Mouse (Mus musculus) lung, postnatal 4 days (tissue): Measurements from ENCODE around the gene Ptprf.

ENCODE experiments used
- DNase-seq, 2 experiments: peaks; one replicate each; pipeline ENCODE4 v3.0.0; 2021

Ptprf gene

GRCm38 (mm10) chr4:118282182-118282562 lies 9.0 kb downstream of the Ptprf start:
- DNase-seq: no peak

- no peak for DNase-seq
Measured at GRCm38 (mm10) chr4:118281444-118282181, 9.6 kb downstream of the Ptprf start.

DNA sequence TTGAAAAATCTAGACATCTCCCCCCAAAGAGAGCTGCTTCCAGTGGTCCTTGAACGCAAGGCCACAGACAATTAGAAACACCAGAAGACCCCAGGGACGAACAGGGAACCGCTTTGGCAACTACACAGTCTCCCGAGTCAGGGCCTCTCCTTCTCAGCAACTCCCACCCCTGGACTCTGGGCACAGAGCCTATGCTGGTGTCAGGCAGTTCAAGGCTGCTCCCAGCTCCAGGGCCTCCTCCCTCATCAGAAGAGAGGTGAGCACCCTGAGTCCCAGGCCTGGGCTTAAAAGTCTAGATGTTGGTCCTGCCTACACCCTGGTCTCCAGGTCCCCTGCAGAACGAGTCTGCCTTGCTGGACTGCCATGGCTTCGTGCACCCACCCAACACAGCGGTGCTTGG lies 10.7 kb downstream of the Ptprf start:
- DNase-seq: no peak

DNA sequence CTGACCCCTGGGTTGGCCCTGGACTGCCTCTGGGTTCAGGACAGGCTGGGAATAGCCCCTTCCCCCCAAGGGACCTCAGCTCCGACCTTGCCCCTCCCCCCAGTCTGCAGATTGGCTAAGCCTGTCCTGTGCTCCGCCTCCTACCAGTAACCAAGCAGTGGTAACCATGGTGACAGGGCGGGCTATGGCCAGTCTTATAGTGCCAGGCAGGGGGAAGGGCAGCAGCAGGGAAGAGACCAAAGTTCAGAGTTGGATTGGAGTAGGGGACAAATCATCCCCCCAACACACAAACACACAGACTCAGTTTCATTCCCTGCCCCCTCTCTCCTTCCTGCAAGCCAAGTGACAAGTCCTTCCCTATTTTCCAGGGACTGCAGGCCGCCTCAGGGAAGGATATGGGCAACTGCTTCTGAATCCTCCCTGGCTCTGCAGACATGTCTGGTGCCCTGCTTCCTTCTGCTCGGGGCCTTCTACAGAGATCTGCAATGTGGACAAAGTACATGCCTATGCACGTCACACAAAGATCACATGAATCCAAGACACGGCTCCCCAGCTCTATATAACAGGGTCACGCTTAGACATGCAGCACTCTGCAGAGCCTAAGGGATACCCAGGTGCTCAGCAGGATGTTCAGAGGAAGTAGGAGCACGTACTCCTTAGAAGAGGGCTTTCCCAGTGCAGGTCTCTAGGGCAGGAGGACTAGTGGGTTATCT lies 14.5 kb downstream of the Ptprf start:
- DNase-seq: peak; percentile 81 to 87

GRCm38 (mm10) chr4:118275601-118276519 lies 15.3 kb downstream of the Ptprf start:
- DNase-seq: peak in 1 of 2 experiments; percentile 58

GRCm38 (mm10) chr4:118274521-118274920 lies 16.7 kb downstream of the Ptprf start:
- DNase-seq: no peak

- peak in 1 of 2 experiments; percentile 69 for DNase-seq
Measured at GRCm38 (mm10) chr4:118273998-118274397, 17.2 kb downstream of the Ptprf start.

DNA sequence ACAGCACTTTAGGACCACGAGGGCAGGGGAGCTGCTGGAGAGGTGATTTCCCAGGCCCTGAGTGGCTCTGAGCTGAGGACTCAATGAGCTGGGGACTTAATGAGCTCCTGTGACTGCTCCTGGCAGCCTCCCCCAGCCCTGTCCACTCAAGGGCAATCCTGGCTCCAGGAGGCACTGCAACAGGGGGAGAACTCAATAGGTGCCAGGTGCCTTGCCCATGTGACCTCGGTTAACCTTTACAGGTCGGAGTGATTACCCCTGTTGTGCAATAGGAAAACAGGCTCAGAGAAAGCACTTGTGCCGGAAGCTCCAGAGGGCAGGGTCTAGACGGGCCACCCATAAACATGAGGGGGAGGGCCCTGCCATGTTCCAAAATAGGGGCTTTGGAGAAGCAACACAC lies 17.7 kb downstream of the Ptprf start:
- peak; percentile 69 to 91 for DNase-seq

DNA sequence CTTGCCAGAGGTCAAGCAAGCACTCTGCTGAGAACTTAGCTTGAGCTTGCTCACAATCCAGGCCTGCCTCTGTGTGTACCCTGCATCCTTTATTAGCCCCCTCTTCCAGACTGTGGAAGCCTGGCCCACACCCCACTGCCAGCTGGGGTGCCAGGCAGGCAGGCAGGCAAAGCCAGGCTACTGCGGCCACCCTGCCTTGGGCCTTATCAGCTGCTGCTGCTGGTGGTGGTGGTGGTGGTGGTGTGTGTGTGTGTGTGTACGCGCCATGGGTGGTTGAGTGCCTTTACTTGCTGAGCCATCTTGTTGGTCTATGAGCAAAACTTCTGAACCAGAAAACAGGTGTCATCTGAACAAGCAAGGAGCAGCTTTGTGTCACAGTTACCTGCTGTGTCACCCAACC lies 18.3 kb downstream of the Ptprf start:
- DNase-seq: no peak

DNA sequence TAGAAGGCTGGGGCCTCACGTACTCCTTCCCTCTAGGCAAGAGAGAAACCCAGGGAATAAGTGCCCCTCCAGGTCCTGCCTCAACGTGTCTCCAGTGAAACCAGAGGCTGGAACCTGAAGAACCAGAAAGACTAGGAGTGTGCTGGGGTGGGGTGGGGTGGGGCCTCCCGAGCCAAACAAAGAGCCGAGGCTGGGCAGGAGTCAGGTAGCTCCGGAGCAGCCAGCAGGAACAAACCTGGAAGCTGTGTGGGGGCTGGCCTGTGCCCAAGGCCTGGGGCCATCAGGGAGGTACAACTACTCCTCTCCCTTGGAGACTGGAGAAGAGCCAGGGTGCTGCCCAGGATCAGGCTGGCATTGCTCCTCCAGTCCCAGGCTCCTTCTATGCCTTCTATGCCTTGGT lies 18.9 kb downstream of the Ptprf start:
- peak; percentile 70 to 91 for DNase-seq

GRCm38 (mm10) chr4:118271556-118272074 lies 19.6 kb downstream of the Ptprf start:
- no peak for DNase-seq

DNA sequence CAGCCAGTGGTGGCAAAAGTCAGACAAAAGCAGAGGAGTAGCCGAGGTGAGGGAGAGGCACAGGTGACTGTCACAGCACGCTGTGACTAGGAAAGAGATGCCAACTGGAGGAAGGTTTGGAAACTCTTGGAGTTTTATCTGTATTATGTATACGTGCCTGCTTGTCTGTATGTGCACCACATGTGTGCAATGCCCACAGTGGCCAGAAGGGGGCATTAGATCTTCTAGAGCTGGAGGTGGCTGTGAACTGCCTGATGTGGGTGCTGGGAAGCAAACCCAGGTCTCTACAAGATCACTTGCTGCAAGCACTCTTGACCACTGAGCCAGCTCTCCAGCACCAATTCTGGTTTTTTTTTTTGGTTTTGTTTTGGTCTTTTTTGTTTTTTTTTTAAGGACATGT lies 20.5 kb downstream of the Ptprf start:
- no peak for DNase-seq

- peak; percentile 83 to 91 for DNase-seq
Measured at GRCm38 (mm10) chr4:118269999-118270398, 21.2 kb downstream of the Ptprf start.

GRCm38 (mm10) chr4:118268429-118269212 lies 22.6 kb downstream of the Ptprf start:
- no peak for DNase-seq

- DNase-seq: peak; percentile 49 to 74
Measured at GRCm38 (mm10) chr4:118265557-118265956, 25.6 kb downstream of the Ptprf start.

DNA sequence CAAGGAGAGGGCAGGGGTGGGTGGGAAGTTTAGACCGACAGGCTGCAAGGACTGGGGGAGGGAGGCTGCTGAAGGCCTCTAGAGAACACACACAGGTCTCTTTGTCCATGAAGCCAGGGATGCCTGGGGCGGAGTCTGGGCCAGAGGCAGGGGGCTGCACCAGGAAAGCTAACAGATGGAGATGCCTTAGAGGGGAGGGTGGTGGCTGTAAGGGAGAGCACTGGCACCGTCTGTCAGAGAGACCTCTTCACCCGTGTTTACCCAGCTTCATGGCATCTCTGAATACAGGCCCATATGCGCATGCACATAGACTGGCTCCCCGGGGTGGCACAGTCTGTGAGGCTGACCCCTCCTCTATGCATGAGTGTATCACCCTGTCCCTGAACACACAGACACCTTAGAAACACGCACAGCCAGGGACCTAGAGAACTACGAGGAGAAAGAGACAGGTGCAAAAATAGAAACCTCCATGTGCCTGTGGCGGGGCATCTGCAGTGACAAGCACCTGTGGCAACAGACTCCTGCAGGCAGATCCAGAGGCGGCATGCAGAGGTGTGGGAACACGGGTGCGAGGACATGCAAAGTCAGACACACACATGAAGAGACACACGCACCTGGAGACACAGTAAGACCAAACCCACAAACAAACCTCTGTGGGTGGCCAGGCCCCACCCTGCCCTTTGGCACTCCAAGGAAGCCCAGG lies 29.3 kb downstream of the Ptprf start:
- no peak for DNase-seq

- no peak for DNase-seq
Measured at GRCm38 (mm10) chr4:118261291-118261690, 29.9 kb downstream of the Ptprf start.

GRCm38 (mm10) chr4:118260551-118261267 lies 30.5 kb downstream of the Ptprf start:
- DNase-seq: peak; percentile 73 to 84

DNA sequence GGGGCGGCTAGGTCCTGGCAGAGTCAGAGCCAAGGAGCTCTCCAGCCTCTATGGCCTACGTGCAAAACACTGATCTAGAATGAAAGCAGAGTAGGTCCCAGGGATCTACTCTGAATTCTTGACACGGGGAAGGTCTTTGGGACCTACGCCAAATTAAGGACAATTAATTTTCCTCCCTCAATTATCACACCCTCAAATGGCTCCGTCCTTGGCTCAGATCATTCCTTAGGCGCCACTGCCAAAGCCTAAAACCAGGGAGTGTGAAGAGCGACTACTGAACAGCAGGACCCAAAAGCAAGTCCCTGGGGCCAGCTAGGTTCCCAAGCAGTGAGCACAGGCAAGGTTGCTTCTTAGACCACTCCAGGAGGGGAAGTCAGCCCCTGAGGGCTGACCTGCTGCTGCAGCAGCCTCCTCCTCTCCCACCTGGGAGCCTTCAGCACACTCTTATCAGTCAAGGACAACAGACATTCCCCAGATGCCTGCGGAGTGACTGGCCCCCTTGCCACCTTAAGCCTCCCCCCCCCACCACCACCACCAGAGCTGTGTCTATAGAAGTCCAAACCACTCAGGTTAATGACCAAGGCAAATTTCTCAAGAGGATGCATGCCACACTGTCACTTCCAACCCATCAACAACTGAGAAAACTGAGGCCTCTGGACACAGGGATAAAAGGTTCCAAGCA lies 31.3 kb downstream of the Ptprf start:
- peak in 1 of 2 experiments; percentile 71 for DNase-seq

GRCm38 (mm10) chr4:118257977-118258376 lies 33.2 kb downstream of the Ptprf start:
- DNase-seq: no peak
